Mouse (Mus musculus) liver, embryonic 12.5 days (tissue): ENCODE measurements around the gene B9d1. TPM values are rescaled to one million over a fixed set of nuclear protein-coding genes. Genes with fewer than 3 reads are reported as not detected.

ENCODE experiments used
- ATAC-seq: fragments of 200-750 bp; cut with Nextera tagmentation; 2 replicates; pipeline ENCODE4 v1.8.0; 2017; ENCODE audit warnings: moderate number of reproducible peaks, mild to moderate bottlenecking, moderate library complexity
- H3K27ac ChIP-seq: fragments of 300-500 bp; sonication (generic); 2 replicates; pipeline ENCODE4 v1.5.1; 2016; ENCODE audit warnings: mild to moderate bottlenecking
- H3K27me3 ChIP-seq: fragments of 300-500 bp; sonication (generic); replicated peaks from 2 replicates; pipeline ENCODE4 v1.6.1; 2016; ENCODE audit warnings: mild to moderate bottlenecking, moderate library complexity
- H3K36me3 ChIP-seq: fragments of 300-500 bp; sonication (generic); 2 replicates; pipeline ENCODE4 v1.6.1; 2016; ENCODE audit warnings: mild to moderate bottlenecking, moderate library complexity
- H3K4me1 ChIP-seq: fragments of 300-500 bp; sonication (generic); 2 replicates; pipeline ENCODE4 v1.6.1; 2016
- H3K4me2 ChIP-seq: fragments of 300-500 bp; sonication (generic); 2 replicates; pipeline ENCODE4 v1.6.1; 2016; ENCODE audit warnings: mild to moderate bottlenecking, moderate library complexity
- H3K4me3 ChIP-seq: fragments of 300-500 bp; sonication (generic); 2 replicates; pipeline ENCODE4 v1.5.1; 2016; ENCODE audit warnings: mild to moderate bottlenecking, moderate library complexity
- H3K9ac ChIP-seq: fragments of 300-500 bp; sonication (generic); 2 replicates; pipeline ENCODE4 v1.6.1; 2016; ENCODE audit warnings: mild to moderate bottlenecking, moderate library complexity
- H3K9me3 ChIP-seq: fragments of 300-500 bp; sonication (generic); replicated peaks from 2 replicates; pipeline ENCODE4 v1.6.1; 2016; ENCODE audit warnings: mild to moderate bottlenecking, moderate library complexity
- WGBS: fragments of 180-500 bp; shearing (Covaris S2); methylation state at CpG from one replicate; pipeline ENCODE4 v1.1.7; 2016; ENCODE audit not compliant: insufficient replicate concordance; 5-methylcytosine and 5-hydroxymethylcytosine counted together
- polyA plus RNA-seq: library from polyadenylated mRNA; unstranded; fragments of >200 nt; fragmentation: Nextera tagmentation; extraction: Ambion mirVana; gene quantifications from 2 replicates; pipeline ENCODE4 v1.2.1, GENCODE M21; 2016

The B9d1 gene
- polyA plus RNA-seq, 1 experiment from 2014 or later = 4.8 TPM

DNA sequence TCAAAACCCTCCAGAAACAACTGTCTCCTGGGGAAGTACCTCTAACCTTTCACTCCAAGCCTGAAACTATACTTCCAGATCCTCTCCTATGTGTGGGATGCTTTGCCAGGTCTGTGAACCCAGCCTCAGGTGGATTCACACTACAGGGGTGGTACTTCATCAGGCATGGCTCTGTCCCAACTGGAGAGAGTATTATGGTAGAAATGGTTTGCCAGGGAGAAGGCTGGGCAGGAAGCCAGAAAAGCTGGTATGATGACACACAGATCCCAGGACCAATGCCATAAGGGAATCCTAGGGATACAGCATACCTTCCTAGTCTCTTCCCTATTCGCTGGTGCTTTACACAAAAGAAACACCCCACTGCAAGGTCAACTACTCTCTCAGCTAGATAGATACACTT, 21.9 kb downstream of the B9d1 start:
- Histone ChIP-seq H3K36me3 (peaks cover 5% of the 10 kb centered on the region; the same call in 1 of the 2 replicates), H3K9ac (no peak overlapping the region), H3K9me3 (no peaks in the 10 kb centered on the region), H3K27ac (no peak overlapping the region), H3K4me1 (0 out of 2 replicates have a peak, but pooled peaks cover 3% of the 10 kb centered on the region), H3K4me3 (no peak overlapping the region), H3K4me2 (no peak overlapping the region), H3K27me3 (no peaks in the 10 kb centered on the region)
- WGBS = 61% methylated on average over 1 of the region's 1 CpGs
- no peak for ATAC-seq

GRCm38 (mm10) chr11:61529268-61529713, 24.3 kb downstream of the B9d1 start:
- H3K9me3 ChIP-seq = no peaks in the 10 kb centered on the region
- H3K27me3 ChIP-seq = no peaks in the 10 kb centered on the region
- H3K9ac ChIP-seq = no peak overlapping the region
- 0 out of 2 replicates have a peak, but pooled peaks cover 3% of the 10 kb centered on the region for H3K4me1 ChIP-seq
- H3K27ac ChIP-seq = no peak overlapping the region
- H3K4me3 ChIP-seq = no peak overlapping the region
- 53% methylated on average over 4 of the region's 4 CpGs for WGBS
- H3K36me3 ChIP-seq = no peaks in the 10 kb centered on the region
- no peak overlapping the region for H3K4me2 ChIP-seq
- no peak for ATAC-seq

DNA sequence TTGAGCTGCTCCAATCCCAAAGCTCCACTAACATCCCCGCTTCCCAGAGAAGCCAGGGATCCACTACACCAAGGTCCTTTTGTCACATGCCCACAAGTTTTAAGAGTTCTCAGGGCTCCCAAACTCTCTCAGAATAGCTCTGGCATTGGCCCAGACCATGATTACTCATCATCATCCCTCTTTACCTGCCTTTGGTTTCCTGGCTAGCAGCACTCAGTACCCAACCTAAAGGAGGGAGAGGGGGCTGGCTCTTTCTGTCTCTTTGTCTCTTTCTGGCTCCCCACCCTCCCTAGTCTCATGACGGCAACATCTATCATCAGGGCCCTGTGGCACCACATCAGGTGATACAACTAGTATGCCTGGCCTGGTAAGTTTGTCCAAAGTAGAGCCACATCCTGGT, 27.9 kb downstream of the B9d1 start:
- Histone ChIP-seq H3K27me3 (0 out of 2 replicates have a peak, but pooled peaks cover 6% of the 10 kb centered on the region), H3K4me3 (no peak overlapping the region), H3K9ac (no peak overlapping the region), H3K4me1 (0 out of 2 replicates have a peak, but pooled peaks cover 3% of the 10 kb centered on the region), H3K9me3 (no peaks in the 10 kb centered on the region), H3K4me2 (no peak overlapping the region), H3K27ac (no peak overlapping the region), H3K36me3 (no peaks in the 10 kb centered on the region)
- whole genome bisulfite sequencing = 76% methylated on average over 2 of the region's 2 CpGs
- no peak for ATAC-seq

- 41% methylated on average over 5 of the region's 5 CpGs for WGBS
- H3K4me1 ChIP-seq = 0 out of 2 replicates have a peak, but pooled peaks cover 3% of the 10 kb centered on the region
- H3K36me3 ChIP-seq = no peaks in the 10 kb centered on the region
- ATAC-seq = no peak
- H3K9me3 ChIP-seq = no peaks in the 10 kb centered on the region
- H3K27me3 ChIP-seq = 0 out of 2 replicates have a peak, but pooled peaks cover 6% of the 10 kb centered on the region
- no peak overlapping the region for H3K4me3 ChIP-seq
- H3K4me2 ChIP-seq = no peak overlapping the region
- no peak overlapping the region for H3K27ac ChIP-seq
- no peak overlapping the region for H3K9ac ChIP-seq
Observed at GRCm38 (mm10) chr11:61533571-61533970, 28.6 kb downstream of the B9d1 start.

- H3K36me3 ChIP-seq = no peaks in the 10 kb centered on the region
- no peaks in the 10 kb centered on the region for H3K4me1 ChIP-seq
- H3K27me3 ChIP-seq = 0 out of 2 replicates have a peak, but pooled peaks cover 6% of the 10 kb centered on the region
- no peak overlapping the region for H3K4me2 ChIP-seq
- H3K27ac ChIP-seq = no peak overlapping the region
- no peak for ATAC-seq
- H3K9me3 ChIP-seq = no peaks in the 10 kb centered on the region
- 39% methylated on average over 1 of the region's 1 CpGs for WGBS
- no peak overlapping the region for H3K4me3 ChIP-seq
- no peak overlapping the region for H3K9ac ChIP-seq
Observed at GRCm38 (mm10) chr11:61535530-61535929, 30.6 kb downstream of the B9d1 start.

DNA sequence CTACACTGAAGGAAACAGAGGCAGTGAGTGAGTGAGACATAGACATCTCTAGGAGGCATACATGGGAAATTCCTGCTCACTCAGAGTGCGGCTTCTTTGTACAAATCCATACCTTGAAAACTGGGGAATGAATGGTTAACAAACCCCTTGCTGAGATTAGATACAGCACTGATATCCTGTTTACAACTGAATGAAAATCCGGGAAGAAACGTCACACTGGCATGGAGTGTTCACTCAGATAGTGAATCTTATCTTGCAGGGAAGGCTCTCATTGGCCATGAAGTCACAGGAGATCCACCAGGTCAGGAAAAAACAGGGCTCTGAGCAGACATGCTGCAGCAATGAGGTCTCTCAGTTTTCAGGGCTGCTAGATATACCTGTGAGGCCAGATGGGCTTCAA, 32.0 kb downstream of the B9d1 start:
- no peak overlapping the region for H3K4me3 ChIP-seq
- no peak for ATAC-seq
- 0 out of 2 replicates have a peak, but pooled peaks cover 6% of the 10 kb centered on the region for H3K27me3 ChIP-seq
- H3K27ac ChIP-seq = no peak overlapping the region
- 32% methylated on average over 3 of the region's 3 CpGs for WGBS
- no peaks in the 10 kb centered on the region for H3K9me3 ChIP-seq
- no peaks in the 10 kb centered on the region for H3K36me3 ChIP-seq
- 0 out of 2 replicates have a peak, but pooled peaks cover 3% of the 10 kb centered on the region for H3K4me1 ChIP-seq
- H3K9ac ChIP-seq = no peak overlapping the region
- H3K4me2 ChIP-seq = no peak overlapping the region

GRCm38 (mm10) chr11:61537362-61537761, 32.4 kb downstream of the B9d1 start:
- WGBS = 79% methylated on average over 3 of the region's 3 CpGs
- Histone ChIP-seq H3K9ac (no peak overlapping the region), H3K27ac (no peak overlapping the region), H3K27me3 (0 out of 2 replicates have a peak, but pooled peaks cover 6% of the 10 kb centered on the region), H3K4me1 (0 out of 2 replicates have a peak, but pooled peaks cover 3% of the 10 kb centered on the region), H3K4me3 (no peak overlapping the region), H3K36me3 (no peaks in the 10 kb centered on the region), H3K9me3 (no peaks in the 10 kb centered on the region), H3K4me2 (no peak overlapping the region)
- no peak for ATAC-seq

DNA sequence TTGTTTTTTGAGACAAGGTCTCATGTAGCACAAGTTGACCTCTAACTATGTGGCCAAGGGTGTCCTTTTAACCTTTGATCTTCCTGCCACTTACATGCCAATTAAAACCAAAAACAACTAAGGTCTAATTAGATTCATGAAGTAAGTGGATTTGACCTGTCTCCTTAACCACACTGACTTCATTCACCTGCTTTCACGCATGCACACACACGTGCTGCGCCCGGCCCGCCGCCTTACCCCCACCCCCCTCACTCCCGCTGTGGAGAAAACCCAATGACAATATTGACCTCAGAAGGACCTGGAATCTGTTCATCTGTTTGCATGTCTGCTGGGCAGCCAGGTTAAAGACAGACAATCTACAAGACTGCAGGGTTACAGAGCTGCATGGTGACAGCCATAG, 35.7 kb downstream of the B9d1 start:
- H3K4me2 ChIP-seq = no peak overlapping the region
- no peak for ATAC-seq
- 0 out of 2 replicates have a peak, but pooled peaks cover 3% of the 10 kb centered on the region for H3K27me3 ChIP-seq
- H3K9ac ChIP-seq = no peak overlapping the region
- no peak overlapping the region for H3K4me3 ChIP-seq
- WGBS = 73% methylated on average over 7 of the region's 7 CpGs
- no peak overlapping the region for H3K27ac ChIP-seq
- H3K4me1 ChIP-seq = 0 out of 2 replicates have a peak, but pooled peaks cover 3% of the 10 kb centered on the region
- peaks cover 6% of the 10 kb centered on the region; the same call in 1 of the 2 replicates for H3K36me3 ChIP-seq
- no peaks in the 10 kb centered on the region for H3K9me3 ChIP-seq

DNA sequence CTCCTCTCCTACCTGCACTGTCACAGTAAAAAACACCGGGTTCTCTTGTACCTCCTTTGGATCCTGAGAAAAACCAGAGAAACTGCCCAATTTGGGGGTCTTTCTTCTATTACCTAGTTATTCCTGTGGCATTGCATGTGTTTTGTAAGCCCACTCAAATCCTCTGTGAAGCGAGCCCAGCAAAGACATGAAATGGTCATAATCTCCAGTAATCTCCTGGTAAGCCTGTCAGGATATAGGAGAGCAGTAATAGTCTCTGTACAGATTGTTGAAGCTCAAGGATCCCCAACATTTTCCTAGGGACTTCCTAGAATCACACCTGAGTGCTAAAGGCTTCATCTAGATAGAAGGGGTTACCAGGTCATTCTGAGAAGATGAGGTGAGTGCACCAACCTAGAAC, 36.2 kb downstream of the B9d1 start:
- ATAC-seq = no peak
- no peak overlapping the region for H3K9ac ChIP-seq
- no peak overlapping the region for H3K4me2 ChIP-seq
- 0 out of 2 replicates have a peak, but pooled peaks cover 3% of the 10 kb centered on the region for H3K27me3 ChIP-seq
- 0 out of 2 replicates have a peak, but pooled peaks cover 3% of the 10 kb centered on the region for H3K4me1 ChIP-seq
- peaks cover 8% of the 10 kb centered on the region for H3K36me3 ChIP-seq
- WGBS = 56% methylated on average over 2 of the region's 2 CpGs
- no peaks in the 10 kb centered on the region for H3K9me3 ChIP-seq
- H3K27ac ChIP-seq = no peak overlapping the region
- H3K4me3 ChIP-seq = no peak overlapping the region

DNA sequence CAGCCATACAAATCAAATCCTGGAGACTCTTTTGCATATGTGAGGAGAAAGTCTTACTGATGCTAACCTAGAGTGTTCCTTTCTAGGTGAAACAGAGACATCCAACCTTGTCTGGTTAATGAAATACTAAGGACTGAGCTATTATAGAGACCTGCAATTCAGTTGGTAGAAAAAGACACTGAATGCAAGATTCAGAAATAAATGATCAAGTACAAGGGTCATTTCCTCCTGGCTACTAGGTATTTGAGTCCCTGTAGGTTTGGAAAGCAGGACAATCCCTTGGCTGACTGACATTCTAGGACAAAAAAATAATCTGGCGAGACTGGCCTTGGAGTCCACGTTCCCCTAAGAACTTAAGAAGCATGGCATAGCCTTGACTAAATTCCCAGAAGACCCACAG, 40.6 kb downstream of the B9d1 start:
- H3K27ac ChIP-seq = no peak overlapping the region
- H3K36me3 ChIP-seq = peaks cover 9% of the 10 kb centered on the region
- no peak overlapping the region for H3K4me3 ChIP-seq
- 0 out of 2 replicates have a peak, but pooled peaks cover 5% of the 10 kb centered on the region for H3K27me3 ChIP-seq
- 0 out of 2 replicates have a peak, but pooled peaks cover 3% of the 10 kb centered on the region for H3K4me1 ChIP-seq
- no peak for ATAC-seq
- no peaks in the 10 kb centered on the region for H3K9me3 ChIP-seq
- no peak overlapping the region for H3K9ac ChIP-seq
- WGBS = 75% methylated on average over 2 of the region's 2 CpGs
- H3K4me2 ChIP-seq = no peak overlapping the region

DNA sequence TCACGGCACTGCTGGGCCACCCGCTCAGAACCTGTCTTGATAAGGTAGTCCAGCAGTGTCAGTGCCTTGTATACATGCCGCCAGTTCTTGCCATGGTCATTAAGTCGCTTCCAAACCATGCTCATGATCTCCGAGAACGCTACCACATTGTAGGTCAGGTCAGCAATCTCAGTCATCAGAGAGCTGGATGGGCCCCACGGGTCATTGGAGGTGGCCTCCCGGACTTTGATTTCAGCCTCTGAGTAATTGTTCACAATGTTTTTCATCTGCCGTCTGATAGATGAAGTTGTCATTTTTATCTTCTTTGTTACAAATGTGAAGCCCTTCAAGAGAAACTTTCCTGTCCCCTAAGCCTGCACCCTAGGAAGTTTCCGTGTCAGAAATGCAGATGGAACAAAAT, 41.5 kb downstream of the B9d1 start:
- Histone ChIP-seq H3K4me2 (no peak overlapping the region), H3K27ac (no peak overlapping the region), H3K27me3 (peaks cover 11% of the 10 kb centered on the region; the same call in 1 of the 2 replicates), H3K4me1 (no peaks in the 10 kb centered on the region), H3K36me3 (peaks cover 9% of the 10 kb centered on the region), H3K9me3 (no peaks in the 10 kb centered on the region), H3K9ac (no peak overlapping the region), H3K4me3 (no peak overlapping the region)
- ATAC-seq = no peak
- 70% methylated on average over 10 of the region's 10 CpGs for WGBS

DNA sequence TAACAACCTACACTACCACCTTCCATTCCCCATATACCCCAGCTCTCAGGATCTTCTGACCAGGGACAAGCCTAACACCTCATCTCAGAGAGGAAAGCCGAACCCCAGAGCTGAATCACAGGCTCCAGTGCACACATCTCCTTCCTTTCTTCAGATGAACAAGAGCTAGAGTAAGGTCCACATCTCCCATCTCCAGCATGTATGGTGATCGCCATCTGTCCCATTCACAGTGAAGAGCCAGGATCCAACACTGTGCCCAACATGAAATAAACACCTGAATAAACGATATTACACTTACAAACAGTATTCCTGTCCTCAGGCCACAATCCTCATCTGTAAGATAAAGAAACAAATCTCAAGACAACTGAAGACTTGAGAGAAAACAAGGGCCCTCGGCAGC, 42.8 kb downstream of the B9d1 start:
- H3K36me3 ChIP-seq = peaks cover 9% of the 10 kb centered on the region
- no peak overlapping the region for H3K9ac ChIP-seq
- no peaks in the 10 kb centered on the region for H3K4me1 ChIP-seq
- H3K4me3 ChIP-seq = no peak overlapping the region
- no peak overlapping the region for H3K4me2 ChIP-seq
- H3K27me3 ChIP-seq = peaks cover 17% of the 10 kb centered on the region; the same call in 1 of the 2 replicates
- H3K9me3 ChIP-seq = no peaks in the 10 kb centered on the region
- no peak for ATAC-seq
- H3K27ac ChIP-seq = no peak overlapping the region
- WGBS = 67% methylated on average over 4 of the region's 4 CpGs

GRCm38 (mm10) chr11:61550631-61551030, 45.7 kb downstream of the B9d1 start:
- no peak overlapping the region for H3K4me3 ChIP-seq
- peaks cover 3% of the 10 kb centered on the region; the same call in 1 of the 2 replicates for H3K36me3 ChIP-seq
- peaks cover 24% of the 10 kb centered on the region; the same call in 1 of the 2 replicates for H3K27me3 ChIP-seq
- no peak overlapping the region for H3K9ac ChIP-seq
- H3K4me2 ChIP-seq = no peak overlapping the region
- H3K9me3 ChIP-seq = no peaks in the 10 kb centered on the region
- ATAC-seq = no peak
- H3K27ac ChIP-seq = no peak overlapping the region
- H3K4me1 ChIP-seq = no peaks in the 10 kb centered on the region
